Mouse (Mus musculus) CD4-positive helper T cell, adult 2 months (primary cell): ENCODE measurements around the gene Cela2a.
"Not testable (repeated sequence)": the region's sequence is repeated elsewhere in the genome, so short reads cannot be mapped to it uniquely, and the experiment has no call there.

ENCODE experiments used
- DNase-seq: peaks from one replicate; pipeline ENCODE4 v3.0.0-alpha.2; 2012; ENCODE audit warnings: low read depth, missing footprints, low spot score

The Cela2a gene

GRCm38 (mm10) chr4:141804105-141804504 lies 21.9 kb downstream of the Cela2a start:
- DNase-seq = no peak

- DNase-seq = no peak
Observed at GRCm38 (mm10) chr4:141797545-141797944, 28.4 kb downstream of the Cela2a start.

GRCm38 (mm10) chr4:141796954-141797353 lies 29.0 kb downstream of the Cela2a start:
- no peak for DNase-seq

GRCm38 (mm10) chr4:141796356-141796755 lies 29.6 kb downstream of the Cela2a start:
- no peak for DNase-seq

GRCm38 (mm10) chr4:141794152-141794535 lies 31.8 kb downstream of the Cela2a start:
- DNase-seq = no peak

GRCm38 (mm10) chr4:141793282-141794151 lies 32.4 kb downstream of the Cela2a start, which contains the start of gene Casp9:
TSS of gene Casp9 (plus strand) at chr4:141793612.
- peak; percentile 96 for DNase-seq

- DNase-seq = peak; percentile 76
Observed at GRCm38 (mm10) chr4:141792554-141793281, 33.2 kb downstream of the Cela2a start.

- DNase-seq = no peak
Observed at GRCm38 (mm10) chr4:141791951-141792350, 34.0 kb downstream of the Cela2a start.

GRCm38 (mm10) chr4:141791486-141791885 lies 34.5 kb downstream of the Cela2a start:
- DNase-seq = no peak

- DNase-seq = peak; percentile 99
Observed at GRCm38 (mm10) chr4:141790524-141790990, 35.4 kb downstream of the Cela2a start, which contains the start of gene Dnajc16. TSS of gene Dnajc16 (minus strand) at chr4:141790931.

- DNase-seq = no peak
Observed at GRCm38 (mm10) chr4:141789564-141790218, 36.3 kb downstream of the Cela2a start.

- no peak for DNase-seq
Observed at GRCm38 (mm10) chr4:141787462-141787861, 38.5 kb downstream of the Cela2a start.

- no peak for DNase-seq
Observed at GRCm38 (mm10) chr4:141787046-141787445, 38.9 kb downstream of the Cela2a start.

- DNase-seq = no peak
Observed at GRCm38 (mm10) chr4:141786141-141786540, 39.8 kb downstream of the Cela2a start.

- no peak for DNase-seq
Observed at GRCm38 (mm10) chr4:141784835-141785234, 41.1 kb downstream of the Cela2a start.

- DNase-seq = no peak
Observed at GRCm38 (mm10) chr4:141781201-141781985, 44.6 kb downstream of the Cela2a start.

GRCm38 (mm10) chr4:141779828-141780227 lies 46.1 kb downstream of the Cela2a start:
- DNase-seq = no peak

GRCm38 (mm10) chr4:141773019-141773418 lies 52.9 kb downstream of the Cela2a start:
- not testable (repeated sequence) for DNase-seq

- no peak for DNase-seq
Observed at GRCm38 (mm10) chr4:141771823-141772222, 54.1 kb downstream of the Cela2a start.

- DNase-seq = no peak
Observed at GRCm38 (mm10) chr4:141769501-141770160, 56.3 kb downstream of the Cela2a start.
